Mouse (Mus musculus) brain, adult 2 months (tissue): ENCODE results near the gene Col7a1.
A peak's percentile ranks its signal among the peaks of the same experiment; 100 is the strongest.

ENCODE experiments used
- DNase-seq: peaks from one replicate; pipeline ENCODE4 v3.0.0; 2011; ENCODE audit warnings: low read depth, low spot score

Col7a1 gene

DNA sequence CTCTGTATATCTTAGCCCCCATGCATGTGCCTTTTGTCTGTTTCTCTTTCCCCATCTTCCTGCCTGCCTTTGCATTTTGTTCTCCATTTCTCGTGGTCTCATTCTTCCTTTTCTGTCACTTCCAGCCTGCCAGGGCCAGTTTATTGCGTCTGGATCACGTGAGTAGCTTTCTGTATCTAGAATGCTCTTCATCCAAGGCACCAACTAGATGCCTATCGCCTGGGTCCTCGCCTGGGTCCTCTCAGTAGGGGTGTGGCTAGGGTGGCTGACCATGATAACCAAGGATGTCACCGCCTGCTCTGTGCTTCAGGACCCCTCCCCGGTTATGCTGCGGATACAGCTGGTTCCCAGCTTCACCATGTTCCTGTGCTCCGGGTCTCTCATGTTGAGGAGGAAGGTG is 29.8 kb downstream of the Col7a1 start:
- DNase-seq: no peak

DNA sequence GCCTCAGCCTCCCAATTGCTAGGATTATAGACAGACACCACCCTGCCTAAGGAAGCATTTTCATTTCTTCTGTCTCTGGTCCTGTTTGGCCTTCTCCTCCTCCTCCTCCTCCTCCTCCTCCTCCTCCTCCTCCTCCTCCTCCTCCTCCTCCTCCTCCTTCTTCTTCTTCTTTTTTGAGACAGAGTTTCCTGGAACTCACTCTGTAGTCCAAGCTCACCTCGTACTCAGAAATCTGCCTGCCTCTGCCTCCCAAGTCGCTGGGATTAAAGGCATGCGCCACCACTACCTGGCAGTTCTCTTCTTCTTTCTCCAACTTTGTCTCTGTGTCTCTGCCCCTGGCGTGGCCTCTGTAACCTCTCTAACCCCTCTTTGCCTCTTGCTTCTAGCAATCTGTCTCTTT is 32.3 kb downstream of the Col7a1 start, which contains the start of gene Ucn2:
Gene Ucn2 (plus strand): TSS at position 301 of the 400 bp plus-strand sequence.
- DNase-seq: no peak

DNA sequence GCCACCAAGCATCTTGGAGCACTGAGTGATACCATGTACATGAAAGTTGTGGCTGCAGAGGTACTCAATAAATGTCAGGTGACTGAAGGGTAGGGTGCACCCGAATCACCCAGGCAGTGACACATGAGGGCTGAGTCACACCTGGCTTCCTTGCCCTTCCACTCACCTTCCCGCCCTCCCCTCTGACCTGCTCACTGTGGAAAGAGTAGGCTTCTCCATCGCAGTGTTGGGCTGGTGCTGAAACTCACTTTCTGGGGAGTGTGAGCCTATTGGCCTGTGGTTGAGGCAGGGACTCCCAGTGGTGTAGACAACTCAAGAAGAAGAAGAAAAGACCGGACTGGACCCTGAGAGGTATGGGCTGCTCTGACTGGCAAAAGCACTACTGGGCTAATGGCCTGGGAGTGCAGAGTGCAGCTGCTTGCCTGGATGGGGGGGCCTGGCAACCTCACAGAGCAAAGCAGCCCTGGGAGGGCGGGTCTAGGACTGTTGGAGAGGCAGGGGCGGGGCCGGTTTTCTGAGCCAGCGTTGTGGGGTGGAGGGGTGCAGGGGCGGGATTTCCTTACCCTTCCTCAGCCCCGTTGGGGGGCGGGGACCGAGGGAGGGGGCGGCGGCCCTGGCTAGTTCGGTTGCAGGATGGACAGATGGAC is 34.4 kb downstream of the Col7a1 start:
- no peak for DNase-seq

GRCm38 (mm10) chr9:108989802-108990461 is 36.5 kb downstream of the Col7a1 start:
- DNase-seq: peak; percentile 57

- no peak for DNase-seq
Measured at GRCm38 (mm10) chr9:108990462-108990820, 37.1 kb downstream of the Col7a1 start.

GRCm38 (mm10) chr9:108991428-108992084 is 38.2 kb downstream of the Col7a1 start, which contains the start of gene Pfkfb4:
Gene Pfkfb4 (plus strand): TSS chr9:108991778.
- DNase-seq: peak; percentile 99

DNA sequence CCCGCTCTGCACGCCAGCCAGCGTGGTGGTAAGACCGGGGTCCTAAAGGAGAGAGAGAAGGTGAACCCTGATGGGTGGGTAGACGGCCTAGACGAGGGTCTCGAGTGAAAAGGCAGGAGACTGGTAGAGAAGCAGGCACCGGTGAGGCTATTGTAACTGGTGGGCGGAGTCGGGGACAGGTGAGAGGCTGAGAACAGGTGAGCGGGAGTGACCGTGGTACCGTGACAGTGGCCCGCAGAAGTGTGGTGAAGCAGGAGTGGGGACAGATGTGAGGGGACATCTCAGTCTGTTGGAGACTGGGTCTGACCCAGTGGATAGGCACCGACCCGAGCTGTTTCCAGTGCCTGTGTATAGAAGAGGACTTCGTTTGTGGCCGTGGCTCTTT is 38.7 kb downstream of the Col7a1 start:
- DNase-seq: no peak

DNA sequence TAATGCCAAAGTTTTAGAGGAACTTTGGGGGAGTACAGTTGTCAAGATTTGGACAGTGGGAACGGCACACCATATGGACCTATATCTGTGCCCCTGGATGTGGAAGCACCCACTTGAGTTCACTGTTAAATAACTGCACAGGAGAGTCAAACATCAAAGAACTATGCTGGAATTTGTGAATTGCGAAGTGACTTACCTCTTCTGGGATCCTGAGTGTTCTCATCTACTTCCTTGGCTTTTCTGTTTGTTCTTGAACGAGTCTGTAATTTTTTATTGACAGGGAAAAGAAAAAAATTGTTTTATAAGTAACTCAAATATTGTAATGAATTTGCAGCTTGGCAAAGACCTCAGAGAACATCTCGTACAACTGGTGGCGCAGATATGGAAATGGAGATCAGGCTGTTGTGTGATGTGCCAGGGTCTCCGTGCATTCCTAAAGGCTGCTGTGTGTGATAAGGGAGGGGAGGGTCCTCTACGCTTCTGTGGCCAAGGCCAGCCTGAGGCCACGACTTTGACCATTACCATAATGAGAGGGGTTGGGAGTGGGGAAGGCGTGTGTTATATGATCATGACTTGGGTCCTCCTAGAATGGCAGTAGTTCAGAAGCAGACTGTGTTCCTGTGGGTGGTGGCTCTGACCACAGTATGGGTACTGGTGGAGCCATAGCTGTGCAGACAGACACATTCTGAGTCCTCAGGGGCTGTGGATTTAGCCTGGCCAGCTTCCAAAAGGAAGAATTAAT is 39.4 kb downstream of the Col7a1 start:
- no peak for DNase-seq

GRCm38 (mm10) chr9:108996411-108996810 is 43.0 kb downstream of the Col7a1 start:
- DNase-seq: no peak

- peak; percentile 33 for DNase-seq
Measured at GRCm38 (mm10) chr9:108998287-108999166, 45.1 kb downstream of the Col7a1 start.

DNA sequence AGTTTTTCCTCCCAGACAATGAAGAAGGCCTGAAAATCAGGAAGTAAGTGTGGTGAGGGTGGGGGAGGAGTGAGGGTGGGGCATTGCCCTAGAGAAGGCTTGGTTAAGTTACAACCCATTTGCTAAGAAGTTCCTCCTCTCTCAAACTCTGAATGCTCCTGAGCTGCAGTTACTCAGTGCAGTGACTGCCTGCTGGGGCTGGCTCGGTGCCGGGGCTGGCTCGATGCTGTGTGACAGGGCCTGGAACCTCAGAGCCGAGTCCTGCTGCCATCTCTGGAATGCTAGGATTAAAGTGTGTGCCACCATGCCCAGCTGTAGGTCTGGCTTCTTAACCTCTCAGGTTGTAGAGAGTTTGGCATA is 45.8 kb downstream of the Col7a1 start:
- peak; percentile 54 for DNase-seq

GRCm38 (mm10) chr9:109000726-109001125 is 47.3 kb downstream of the Col7a1 start:
- peak; percentile 83 for DNase-seq

GRCm38 (mm10) chr9:109003201-109003600 is 49.8 kb downstream of the Col7a1 start:
- DNase-seq: peak; percentile 45

- DNase-seq: no peak
Measured at GRCm38 (mm10) chr9:109007025-109007780, 53.8 kb downstream of the Col7a1 start.

GRCm38 (mm10) chr9:109008081-109008480 is 54.7 kb downstream of the Col7a1 start:
- no peak for DNase-seq

DNA sequence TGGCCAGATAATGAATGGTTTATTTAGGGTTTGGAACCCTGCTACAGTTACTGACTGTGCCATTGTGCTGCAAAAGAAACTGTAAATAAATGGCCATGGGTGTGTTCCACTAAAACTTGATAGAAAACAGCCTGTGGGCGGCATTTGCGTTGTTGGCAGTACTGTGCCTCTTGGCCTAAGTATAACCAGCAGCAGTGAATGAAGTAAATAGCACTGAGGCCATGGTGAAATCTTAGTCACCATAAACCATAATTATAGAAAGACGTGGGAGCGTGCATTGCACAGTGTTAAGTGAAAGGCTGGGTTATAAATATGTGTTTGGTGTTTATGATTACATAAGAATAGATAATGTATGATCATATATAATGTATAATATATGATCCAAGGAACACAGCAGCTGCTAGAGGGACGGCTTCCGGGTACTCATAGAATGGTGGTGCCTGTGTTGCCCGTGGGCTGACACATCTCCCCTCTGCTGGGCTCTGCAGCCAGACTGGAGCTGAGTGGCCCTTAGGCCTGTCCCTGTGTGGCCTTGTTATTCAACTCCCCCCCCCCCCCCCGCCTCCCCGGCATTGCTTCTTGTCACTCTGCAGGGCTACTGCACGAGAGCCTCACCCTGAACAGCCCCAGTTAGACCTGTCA is 55.7 kb downstream of the Col7a1 start:
- DNase-seq: peak; percentile 82

- peak; percentile 89 for DNase-seq
Measured at GRCm38 (mm10) chr9:109009636-109010315, 56.4 kb downstream of the Col7a1 start.

DNA sequence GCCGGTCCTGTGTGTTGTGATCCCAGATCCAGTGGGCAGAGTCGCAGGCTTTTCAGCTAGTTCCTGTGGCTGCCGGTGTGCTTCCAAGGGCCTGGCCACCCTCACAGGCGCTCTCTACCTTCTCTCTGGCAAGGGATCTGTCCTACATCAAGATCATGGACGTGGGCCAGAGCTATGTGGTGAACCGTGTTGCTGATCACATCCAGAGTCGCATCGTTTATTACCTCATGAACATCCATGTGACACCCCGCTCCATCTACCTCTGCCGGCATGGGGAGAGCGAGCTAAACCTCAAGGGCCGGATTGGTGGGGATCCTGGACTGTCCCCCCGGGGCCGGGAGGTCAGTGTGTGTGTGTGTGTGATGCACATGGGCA is 56.9 kb downstream of the Col7a1 start:
- DNase-seq: no peak

GRCm38 (mm10) chr9:109015397-109015796 is 62.0 kb downstream of the Col7a1 start:
- no peak for DNase-seq
